Mouse (Mus musculus) cerebellum, adult 18-20 months (tissue): ENCODE measurements around the gene Apbb1.

ENCODE experiments used
- DNase-seq, 2 experiments: peaks; one replicate each; pipeline ENCODE4 v3.0.0; 2021

The Apbb1 gene

DNA sequence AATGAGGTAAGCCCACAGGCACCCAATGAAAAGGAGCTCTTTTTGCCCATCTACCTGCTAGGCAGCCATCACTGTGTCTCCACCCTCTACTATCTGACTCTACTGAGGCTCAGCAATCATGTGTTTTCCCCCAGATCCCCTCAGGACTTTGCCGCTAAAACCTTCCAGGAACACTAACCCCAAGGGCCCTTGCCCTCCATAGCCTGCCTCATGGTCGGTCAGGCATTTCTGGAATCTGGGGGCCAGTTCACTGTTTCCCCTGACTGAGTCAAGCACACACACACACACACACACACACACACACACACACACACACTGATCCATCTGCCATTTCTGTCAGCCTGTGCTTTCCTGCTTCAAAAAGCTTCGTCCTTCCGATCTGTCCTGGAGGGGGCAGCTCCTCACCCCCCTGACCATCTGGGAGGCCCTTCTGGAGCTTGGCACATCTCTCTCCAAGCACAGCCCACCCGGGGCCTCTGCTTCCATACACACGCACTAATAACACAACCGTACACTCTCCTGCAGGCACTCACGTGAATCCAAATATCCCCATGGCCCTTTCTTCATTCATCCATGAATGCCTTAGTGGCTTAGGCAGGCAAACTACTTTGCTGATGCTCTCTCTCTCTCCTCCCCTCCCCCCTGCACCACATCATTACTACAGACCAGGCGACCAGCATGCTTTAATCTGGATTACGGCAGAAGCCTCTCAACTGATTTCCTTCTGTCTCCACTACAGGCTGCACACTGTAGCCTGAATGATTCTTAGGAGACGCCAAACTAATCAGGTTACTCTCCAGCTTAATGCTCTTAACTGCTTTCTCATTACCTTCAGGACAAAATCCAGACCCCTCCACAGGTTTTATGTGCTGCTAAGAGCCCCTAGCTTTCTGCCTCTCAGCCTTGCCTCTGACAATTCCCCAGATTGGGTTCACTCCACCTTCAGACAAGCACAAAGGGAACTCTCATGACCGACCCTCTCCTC is 11.6 kb downstream of the Apbb1 start:
- DNase-seq, result peak; percentile 87 to 88

DNA sequence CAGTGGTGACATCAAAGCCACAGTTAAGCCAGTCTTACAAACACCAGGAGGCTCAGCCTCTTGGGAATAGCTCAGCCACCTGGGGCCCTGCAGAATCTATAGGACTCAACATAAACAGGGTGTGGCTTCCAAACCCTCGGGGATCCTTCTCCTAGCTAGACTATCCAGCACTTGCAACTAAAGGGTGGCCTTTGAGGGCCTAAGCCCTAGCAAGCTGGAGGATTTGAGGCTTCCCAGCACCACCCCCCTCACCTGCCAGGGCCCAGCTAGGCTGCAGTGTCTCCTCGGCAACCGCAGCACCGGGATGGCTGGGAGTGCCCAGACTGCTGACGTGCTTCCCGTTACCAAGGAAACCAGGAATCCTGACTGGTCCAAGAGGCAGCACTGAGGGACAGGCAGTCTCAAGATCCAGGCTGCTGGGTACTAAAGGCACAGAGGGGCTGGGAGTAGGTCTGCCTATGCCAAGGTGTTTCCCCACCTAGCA is 12.4 kb downstream of the Apbb1 start:
- peak; percentile 86 to 95 for DNase-seq

DNA sequence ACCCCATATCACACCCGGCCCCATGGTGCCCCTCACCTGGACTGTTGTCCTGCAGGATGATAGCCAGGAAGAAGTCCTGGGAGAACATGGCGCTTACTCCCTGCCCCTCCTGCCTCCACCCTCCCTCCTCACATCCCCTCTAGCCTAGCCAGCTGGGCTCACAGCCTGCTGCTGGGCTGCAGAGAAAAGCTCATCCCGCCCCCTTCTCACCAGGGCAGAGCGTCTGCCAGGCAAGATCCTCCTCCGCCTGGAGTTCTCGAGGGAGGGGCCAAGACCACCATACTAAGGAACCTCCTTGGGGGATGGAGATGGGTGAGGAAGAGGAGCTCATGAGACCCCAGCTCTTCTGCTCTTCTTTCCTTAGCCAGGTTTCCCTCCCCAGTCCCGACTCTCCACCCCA is 12.9 kb downstream of the Apbb1 start:
- peak; percentile 64 to 75 for DNase-seq

DNA sequence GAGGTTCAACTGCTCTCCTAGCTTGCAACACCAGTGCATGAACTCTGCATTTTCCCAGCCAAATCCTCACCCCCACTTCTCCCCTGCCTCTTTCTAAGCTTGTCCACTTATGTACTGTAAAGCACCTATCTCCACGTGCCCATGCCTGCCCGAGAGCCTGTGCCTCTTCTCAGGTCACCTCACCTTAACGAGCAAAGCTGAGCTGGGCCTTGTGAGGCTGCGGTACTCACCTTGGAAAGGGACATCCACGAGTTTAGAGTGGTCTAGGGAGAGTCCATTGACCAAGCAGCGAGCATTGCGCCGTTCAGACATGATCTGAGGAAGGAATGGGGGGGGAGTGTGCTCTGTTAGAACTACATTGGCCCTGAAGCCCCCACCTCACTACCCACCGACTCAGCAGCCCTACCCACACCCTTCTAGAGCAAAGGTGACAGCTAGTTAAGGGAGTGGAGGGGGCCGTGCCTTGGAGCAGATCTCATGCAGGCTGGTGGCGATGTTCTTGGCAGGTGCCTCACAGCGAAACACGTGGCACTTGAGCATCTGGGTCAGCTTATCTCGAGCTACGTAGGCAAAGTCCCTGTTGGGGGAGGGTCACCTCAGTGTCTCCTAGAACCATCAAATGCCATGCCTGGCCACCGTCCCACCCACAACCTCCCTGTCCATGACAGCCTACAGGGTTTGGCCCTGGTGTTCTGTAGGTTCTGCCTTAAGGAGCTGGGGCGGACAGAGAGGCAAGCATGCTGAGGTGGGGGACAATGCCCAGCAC is 16.2 kb downstream of the Apbb1 start:
- peak; percentile 35 to 41 for DNase-seq

DNA sequence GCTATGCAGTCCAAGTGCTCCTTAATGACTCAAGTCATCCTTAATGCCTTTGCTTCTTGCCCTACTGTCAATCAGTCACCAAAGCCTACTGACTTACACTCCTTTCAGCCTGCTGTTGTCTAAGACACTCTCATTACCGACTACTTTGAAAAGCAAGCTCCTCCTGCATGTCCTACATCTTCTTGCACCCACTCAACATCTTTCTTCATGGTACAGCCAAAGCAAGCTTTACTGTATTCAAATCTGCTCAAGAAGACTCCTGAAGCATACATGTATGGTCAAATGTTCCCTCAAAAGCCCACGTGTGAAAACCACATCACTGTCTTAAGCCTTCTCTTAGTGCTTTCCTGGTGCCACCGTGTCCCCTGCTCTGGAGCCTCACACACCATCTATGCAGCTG is 18.1 kb downstream of the Apbb1 start:
- DNase-seq, result peak in 1 of 2 experiments; percentile 5

DNA sequence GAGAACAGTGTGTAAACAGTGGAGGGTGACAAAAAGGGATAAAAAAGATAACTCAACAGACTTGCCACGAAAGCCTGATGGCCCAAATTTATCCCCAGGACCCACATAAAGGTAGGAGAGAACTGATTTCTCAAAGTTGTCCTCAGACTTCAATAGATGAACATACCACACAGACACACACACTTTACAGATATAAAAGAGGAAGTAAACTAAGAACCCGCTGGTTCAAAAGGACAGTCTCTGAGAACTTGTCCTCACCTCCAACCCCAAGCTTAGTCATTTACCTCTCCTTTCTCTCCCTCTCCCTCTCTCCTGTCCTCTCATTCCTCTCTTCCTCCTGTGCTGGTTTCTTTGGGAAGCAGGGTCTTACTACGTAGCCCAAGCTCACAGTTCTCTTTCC is 19.1 kb downstream of the Apbb1 start:
- DNase-seq, result peak in 1 of 2 experiments; percentile 1

DNA sequence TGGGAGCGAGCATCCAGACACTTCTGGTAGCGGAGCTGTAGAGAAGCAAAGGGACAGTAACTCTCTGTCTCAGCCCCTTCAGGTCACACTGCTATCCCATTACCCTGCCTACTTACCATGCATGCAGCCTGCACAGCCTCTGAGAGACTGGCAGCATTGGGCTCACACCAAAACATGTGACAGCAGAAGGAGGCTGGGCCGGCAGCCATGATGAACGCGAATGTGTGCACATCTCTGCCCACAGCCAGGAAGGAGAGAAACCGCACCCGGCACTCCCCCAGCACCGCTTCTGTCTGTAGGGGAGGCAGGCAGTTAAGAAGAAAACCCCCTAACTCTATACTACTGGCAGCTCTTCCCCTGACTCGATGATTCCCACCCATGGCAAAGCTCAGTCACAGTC is 22.4 kb downstream of the Apbb1 start:
- DNase-seq, result peak; percentile 29 to 40

DNA sequence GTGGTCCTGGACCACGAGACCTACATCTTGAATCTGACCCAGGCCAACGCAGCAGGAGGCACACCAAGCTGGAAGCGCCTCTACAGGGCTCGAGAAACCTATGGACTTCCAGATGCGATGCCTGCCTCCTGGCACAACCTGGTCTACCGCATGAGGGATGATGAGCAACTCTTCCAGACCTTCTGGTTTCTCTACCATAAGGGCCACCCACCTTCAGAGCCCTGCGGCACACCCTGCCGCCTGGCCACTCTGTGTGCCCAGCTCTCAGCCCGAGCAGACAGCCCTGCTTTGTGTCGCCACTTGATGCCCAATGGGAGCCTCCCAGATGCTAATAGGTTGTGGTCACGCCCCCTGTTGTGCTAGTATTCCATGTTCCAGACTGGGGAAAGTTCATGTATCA is 23.8 kb downstream of the Apbb1 start:
- peak; percentile 41 to 55 for DNase-seq

DNA sequence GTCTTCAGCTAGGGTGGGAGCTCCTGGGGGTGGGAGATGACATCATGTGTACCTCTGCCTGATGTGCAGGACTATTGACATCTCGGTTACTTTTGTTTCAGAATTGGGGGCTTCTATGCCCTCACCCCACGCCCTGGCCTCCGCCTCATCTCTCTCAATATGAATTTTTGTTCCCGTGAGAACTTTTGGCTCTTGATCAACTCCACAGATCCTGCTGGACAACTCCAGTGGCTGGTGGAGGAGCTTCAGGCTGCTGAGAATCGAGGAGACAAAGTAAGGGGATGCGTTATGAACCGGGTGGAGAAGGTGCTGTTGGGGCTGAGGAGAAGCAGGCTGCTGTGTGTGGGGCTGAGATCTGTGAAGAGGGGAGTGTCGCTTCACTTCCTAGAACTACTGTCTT is 25.0 kb downstream of the Apbb1 start:
- peak; percentile 22 to 39 for DNase-seq

DNA sequence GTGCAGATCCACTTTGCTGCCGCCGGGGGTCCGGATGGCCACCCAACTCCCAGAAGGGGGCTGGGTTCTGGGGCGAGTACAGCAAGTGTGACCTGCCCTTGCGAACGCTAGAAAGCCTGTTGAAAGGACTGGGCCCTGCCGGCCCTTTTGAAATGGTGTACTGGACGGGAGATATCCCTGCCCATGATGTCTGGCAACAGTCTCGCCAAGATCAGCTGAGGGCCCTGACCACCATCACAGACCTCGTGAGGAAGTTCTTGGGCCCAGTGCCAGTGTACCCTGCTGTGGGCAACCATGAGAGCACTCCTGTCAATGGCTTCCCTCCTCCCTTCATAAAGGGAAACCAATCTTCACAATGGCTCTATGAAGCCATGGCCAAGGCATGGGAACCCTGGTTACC is 25.9 kb downstream of the Apbb1 start:
- DNase-seq, result peak in 1 of 2 experiments; percentile 48

DNA sequence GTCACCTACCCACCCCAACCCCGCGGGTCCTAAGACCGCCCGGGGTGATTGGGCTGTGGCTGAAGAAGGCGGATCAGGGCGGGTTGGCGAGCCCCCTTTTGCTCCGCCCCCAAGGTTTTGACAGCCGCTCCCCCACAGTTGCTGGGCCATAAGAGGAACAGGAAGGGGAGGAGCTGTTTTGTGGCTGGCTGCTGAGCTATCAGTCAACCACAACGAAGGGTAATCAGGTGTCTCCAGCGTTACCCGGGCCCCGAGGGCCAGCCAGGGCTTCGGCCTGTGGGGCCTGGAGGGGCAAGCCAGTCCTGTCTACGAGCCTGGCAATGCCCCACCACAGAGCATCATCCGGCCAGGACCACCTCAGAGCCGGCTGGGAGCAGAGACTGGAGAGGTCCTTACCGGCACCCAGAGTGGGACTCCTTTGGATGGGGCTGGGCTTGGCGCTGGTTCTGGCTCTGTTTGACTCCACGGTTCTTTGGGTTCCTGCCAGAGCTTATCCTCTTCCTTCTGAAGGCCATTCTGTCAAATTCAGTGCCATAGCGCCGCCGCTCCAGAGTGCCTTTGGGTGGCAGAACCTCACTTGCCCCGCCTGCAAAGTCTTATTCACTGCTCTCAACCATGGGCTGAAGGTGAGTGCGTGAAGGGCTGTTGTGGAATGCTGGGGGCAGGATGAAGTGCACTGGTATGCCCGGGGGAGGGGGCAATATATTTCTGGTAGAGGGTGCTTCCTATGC is 27.1 kb downstream of the Apbb1 start, which contains the start of gene Smpd1:
Gene Smpd1, plus strand, starts transcription at position 149 of the 731 bp plus-strand sequence.
- peak; percentile 89 to 96 for DNase-seq

DNA sequence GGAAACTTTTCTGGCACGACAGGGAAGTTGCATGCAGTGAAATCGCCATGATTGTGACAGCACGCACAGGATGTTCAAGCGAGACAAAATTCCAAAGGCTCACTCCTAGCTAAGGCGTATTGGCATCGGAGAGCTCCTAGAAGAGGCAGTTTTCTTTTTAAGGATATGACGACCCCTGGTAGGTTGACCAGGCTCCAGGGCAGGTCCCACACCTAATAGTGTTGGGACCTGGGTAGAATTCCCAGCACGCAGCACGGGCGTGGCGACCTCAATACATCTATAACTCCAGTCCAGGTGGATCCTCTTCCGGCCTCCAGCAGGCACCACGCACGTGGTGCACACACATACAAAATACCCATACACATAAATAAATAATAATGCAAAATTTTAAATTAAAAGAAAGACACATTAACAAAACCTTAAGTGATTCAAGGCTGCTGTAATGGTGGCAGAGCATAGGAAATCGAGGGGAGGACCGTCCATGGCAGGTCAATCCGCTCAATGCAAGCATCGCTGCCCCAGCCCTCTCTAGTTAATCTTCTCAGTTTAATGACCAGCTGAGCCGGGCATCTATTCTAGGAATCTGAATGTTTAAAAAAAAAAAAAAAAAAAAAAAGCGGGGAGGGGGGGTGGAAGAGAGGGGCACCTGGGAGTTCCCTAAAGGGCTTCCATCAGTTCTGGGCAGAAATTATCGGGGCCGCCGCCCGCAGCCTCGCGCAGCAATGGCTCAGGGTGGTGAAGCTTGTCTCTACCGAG is 27.8 kb downstream of the Apbb1 start:
- peak; percentile 22 to 47 for DNase-seq

DNA sequence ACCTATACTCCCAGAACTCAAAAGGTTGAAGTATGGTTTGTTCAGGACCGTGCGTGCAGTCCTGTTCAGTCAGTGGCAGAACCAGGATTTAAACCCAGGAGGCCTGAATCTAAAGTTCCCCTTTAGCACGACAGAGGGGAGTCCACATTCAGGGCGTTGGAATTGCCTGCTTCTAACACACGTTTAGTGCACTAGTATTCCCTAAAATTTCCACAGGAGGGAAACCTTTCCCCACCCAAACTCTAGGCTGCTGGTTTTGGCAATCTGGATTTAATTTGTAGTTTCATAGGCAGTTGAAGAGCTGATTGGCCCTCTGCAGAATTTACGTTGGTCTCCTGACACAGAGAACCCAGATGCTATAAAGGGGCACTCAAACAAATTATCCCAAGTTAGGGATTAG is 32.4 kb downstream of the Apbb1 start:
- peak; percentile 55 to 56 for DNase-seq

DNA sequence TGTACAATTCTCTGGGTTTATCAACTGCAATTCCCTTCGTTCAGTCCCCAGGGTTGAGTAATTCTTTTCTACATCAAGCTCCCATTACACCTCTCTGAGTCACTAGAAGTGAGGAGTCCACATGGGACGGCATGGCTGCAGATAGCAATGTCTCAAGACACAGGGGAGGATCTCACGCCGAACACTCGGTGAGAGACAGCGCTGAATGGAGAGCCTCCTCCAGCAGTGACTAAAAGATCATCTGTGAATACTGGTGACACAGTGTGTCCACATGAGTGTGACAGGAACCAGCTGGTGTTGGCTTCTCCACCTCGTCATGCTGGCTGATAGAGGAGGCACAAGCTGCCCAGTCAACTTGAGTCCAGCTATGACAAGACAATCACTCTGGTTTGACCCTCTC is 33.5 kb downstream of the Apbb1 start:
- DNase-seq, result no peak

DNA sequence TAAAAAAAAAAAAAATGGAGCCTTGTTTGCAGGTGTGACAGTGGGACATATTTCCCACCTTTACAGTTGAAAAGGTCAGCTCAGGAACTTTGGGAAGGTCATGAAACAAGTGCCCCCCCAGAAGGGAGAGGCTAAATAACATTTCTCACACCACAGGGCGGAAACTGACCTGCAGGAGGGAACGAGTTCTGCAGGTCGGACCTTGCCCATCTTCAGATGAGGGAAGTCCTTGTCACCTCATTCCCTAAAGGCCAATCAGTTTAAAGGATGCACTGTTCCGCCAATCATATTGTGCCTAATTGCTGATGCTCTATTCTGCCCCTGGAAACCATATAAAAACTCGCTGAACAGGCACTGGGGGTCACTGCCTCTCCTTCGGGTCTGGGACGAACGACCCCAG is 35.5 kb downstream of the Apbb1 start:
- no peak for DNase-seq

DNA sequence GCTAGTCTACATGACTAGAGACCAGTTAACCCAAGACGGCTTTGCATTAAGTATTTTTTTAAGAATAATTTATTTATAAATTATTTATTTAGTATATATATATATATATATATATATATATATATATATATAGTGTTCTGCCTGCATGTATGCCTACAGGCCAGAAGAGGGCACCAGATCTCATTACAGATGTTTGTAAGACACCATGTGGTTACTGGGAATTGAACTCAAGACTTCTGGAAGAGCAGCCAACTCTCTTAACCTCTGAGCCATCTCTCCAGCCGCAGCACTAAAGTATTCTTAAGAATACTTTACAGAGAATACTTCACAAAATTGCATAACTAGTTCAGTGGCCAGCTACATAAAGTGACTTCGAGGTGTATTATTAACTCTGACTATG is 47.3 kb downstream of the Apbb1 start:
- DNase-seq, result no peak

DNA sequence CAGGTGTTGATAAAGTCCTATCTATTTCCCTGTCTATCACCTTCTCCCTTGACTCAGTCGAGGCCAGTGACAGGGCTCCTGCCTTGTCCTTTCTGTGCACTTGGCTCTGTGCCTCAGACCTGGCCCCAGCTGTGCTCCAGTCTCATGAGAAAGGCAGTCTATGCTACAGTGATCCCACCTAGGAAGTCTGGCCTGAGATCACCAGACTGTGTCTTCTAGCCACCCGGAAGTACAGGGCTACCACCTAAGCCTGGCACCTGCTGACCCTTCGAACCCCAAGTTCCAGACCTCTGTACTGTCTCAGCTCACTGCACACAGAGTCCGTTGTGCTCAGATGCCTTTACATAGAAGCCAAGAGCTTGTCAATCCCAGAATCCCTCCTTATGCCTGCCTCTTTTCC is 53.4 kb downstream of the Apbb1 start:
- DNase-seq, result no peak

DNA sequence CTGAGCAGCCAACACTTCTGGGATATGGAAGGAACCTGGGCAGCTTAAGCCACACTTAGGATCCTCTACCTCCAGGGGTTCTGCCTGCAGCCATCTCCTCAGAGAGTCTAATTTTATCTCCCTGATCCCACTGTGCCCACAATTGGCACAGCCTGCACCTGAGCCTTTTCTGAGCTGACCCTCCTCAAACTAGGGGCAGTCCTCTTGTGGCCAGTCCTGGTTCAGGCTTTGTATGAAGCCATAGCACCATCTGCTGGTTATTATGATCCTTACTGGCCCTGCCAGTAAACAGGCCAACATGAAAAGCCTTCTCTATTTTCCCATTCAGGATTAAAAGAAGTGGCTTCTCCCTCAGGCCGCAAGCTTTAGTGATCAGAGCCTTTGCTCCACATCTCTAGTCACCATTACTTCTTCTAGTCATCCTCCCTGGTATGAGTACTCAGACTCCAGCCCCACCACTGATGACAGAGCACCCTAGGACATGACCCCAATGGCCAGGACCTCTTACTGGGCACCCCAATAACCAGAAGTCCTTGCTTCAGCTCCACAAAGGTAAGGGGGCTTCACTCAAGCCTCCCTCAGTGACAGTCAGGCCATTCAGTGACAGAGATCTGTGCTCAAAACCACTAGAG is 54.0 kb downstream of the Apbb1 start:
- DNase-seq, result peak; percentile 12 to 34

DNA sequence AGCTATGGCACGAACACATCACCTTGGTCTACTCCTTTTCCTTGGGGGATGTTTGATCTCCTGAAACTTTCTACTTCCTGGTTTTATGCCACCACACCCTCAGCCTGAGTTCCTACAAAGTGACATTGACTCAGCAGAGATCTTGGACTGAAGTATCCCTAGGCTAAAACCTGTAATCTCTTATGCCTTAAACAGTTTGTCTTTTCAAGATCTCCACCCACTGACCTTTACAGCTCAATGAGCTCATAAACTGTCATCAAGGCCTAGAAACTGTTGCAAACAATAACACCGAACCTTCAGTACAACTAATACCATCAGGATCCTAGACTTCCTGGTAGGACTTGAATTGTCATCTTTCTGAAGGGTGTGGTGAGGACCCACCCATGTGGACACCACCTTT is 57.2 kb downstream of the Apbb1 start:
- no peak for DNase-seq

DNA sequence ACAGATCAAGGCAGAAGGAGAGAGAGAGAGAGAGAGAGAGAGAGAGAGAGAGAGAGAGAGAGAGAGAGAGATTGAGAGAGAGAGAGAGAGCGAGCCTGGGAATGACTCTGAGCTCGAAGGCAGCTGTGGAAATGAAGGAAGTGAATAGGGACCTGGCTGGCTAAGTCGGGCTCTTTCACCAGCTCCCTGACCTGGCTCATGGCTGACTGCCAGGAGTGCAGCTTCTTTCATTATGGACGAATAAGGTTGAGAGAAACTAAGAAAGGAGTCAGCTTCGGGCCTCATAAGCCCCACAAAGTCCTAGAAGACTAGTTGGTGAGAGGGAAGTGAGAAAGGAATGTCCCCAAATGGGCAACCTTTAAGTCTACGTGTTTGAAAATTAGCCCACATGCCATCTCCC is 61.3 kb downstream of the Apbb1 start:
- peak; percentile 21 to 32 for DNase-seq

DNA sequence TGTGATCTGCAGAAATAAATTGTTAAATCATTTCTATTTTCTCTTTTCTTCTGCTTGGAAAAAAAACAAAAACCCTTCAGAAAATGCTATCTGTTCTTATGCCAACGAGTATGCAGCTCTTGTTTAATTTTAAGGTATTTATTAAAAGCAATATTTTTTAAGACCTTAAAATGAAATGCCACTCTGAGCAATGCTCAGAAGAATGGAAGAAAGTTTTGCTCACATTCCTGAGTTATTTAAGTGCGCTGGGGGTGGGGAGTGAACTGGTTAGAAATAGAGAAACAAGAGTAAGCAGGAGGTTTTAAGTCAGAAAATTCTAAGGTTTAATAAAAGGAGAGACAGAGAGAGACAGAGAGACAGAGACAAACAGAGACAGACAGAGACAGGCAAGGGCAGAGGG is 61.7 kb downstream of the Apbb1 start:
- no peak for DNase-seq

DNA sequence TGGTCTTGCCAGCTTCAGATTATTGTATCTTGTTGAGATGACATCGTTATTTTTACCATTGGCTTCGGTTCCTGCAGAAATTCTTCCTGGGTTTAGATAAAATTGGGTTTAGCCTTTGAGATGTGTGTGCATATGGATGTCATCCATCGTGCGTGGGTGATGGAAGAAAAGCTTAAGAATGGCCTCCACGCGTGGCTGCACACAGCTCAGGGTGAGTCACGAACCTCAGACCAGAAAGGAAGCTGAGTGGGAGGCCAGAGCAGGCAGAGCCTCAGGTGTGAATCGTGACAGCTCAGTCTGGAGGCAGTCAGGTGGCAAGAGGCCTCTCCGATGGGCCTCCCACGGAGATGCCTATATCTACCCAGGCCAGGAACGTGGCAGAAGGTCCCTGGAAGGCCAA is 62.1 kb downstream of the Apbb1 start:
- peak; percentile 37 to 43 for DNase-seq
